Mouse (Mus musculus) liver, embryonic 16.5 days (tissue): Measurements from ENCODE around the gene Lsm2. TPM values are rescaled to one million over a fixed set of nuclear protein-coding genes. Genes with fewer than 3 reads are reported as not detected.

ENCODE experiments used
- ATAC-seq: fragments of 200-750 bp; cut with Nextera tagmentation; 2 replicates; pipeline ENCODE4 v1.8.0; 2017; ENCODE audit warnings: low read depth, mild to moderate bottlenecking, moderate number of reproducible peaks, moderate library complexity
- H3K27ac ChIP-seq: fragments of 300-500 bp; sonication (generic); 2 replicates; pipeline ENCODE4 v1.5.1; 2014; ENCODE audit warnings: mild to moderate bottlenecking, low read length
- H3K27me3 ChIP-seq: fragments of 300-500 bp; sonication (generic); 2 replicates; pipeline ENCODE4 v1.6.1; 2014; ENCODE audit warnings: low read depth, low read length, mixed read lengths; ENCODE audit not compliant: control insufficient read depth, insufficient read depth
- H3K36me3 ChIP-seq: fragments of 300-500 bp; sonication (generic); 2 replicates; pipeline ENCODE4 v1.6.1; 2014; ENCODE audit warnings: mild to moderate bottlenecking; ENCODE audit not compliant: control insufficient read depth, insufficient read depth
- H3K4me1 ChIP-seq: fragments of 300-500 bp; sonication (generic); 2 replicates; pipeline ENCODE4 v1.6.1; 2014; ENCODE audit warnings: low read depth, low read length, mixed read lengths; ENCODE audit not compliant: control insufficient read depth
- H3K4me2 ChIP-seq: fragments of 300-500 bp; sonication (generic); 2 replicates; pipeline ENCODE4 v1.6.1; 2014; ENCODE audit warnings: low read depth, low read length, mixed read lengths
- H3K4me3 ChIP-seq: fragments of 300-500 bp; sonication (generic); 2 replicates; pipeline ENCODE4 v1.5.1; 2014; ENCODE audit warnings: low read depth, mild to moderate bottlenecking, low read length
- H3K9ac ChIP-seq: fragments of 300-500 bp; sonication (generic); 2 replicates; pipeline ENCODE4 v1.6.1; 2014; ENCODE audit warnings: low read depth, low read length
- H3K9me3 ChIP-seq: fragments of 300-500 bp; sonication (generic); replicated peaks from 2 replicates; pipeline ENCODE4 v1.6.1; 2016; ENCODE audit warnings: low read length; ENCODE audit not compliant: control insufficient read depth
- WGBS: fragments of 180-500 bp; shearing (Covaris S2); extraction: QIAGEN DNeasy Blood & Tissue Kit; methylation state at CpG from one replicate; pipeline ENCODE4 v1.1.7; 2014; ENCODE audit not compliant: insufficient replicate concordance; 5-methylcytosine and 5-hydroxymethylcytosine counted together
- polyA plus RNA-seq: library from polyadenylated mRNA; unstranded; fragments of >200 nt; fragmentation: Nextera tagmentation; extraction: Ambion mirVana; gene quantifications from 2 replicates; pipeline ENCODE4 v1.2.1, GENCODE M21; 2015

The Lsm2 gene
- polyA plus RNA-seq, 1 experiment from 2014 or later = 97.6 TPM

DNA sequence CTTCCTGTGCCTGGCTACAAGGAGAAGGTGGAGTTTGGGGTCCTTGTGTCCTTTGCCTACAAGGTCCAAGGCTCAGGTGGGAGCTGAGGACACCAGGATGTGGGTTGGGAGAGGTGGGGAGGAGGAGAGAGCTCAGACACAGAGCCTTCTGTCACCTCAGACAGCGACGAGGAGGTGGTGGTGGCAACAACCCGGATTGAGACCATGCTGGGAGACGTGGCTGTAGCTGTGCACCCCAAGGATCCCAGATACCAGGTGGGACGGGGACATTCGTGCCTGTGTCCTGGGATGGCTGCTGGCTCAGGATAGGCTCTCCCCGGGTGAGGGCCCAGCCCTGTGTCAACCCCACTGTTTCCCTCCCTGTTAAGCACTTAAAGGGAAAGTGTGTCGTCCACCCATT lies 29.8 kb downstream of the Lsm2 start:
- WGBS = 82% methylated on average over 8 of the region's 8 CpGs
- H3K9me3 ChIP-seq = no peaks in the 10 kb centered on the region
- no peak overlapping the region for H3K9ac ChIP-seq
- peaks cover 3% of the 10 kb centered on the region for H3K4me1 ChIP-seq
- H3K27me3 ChIP-seq = no peaks in the 10 kb centered on the region
- ATAC-seq = no peak
- H3K4me3 ChIP-seq = no peak overlapping the region
- H3K4me2 ChIP-seq = no peak overlapping the region
- no peak overlapping the region for H3K27ac ChIP-seq
- peaks cover 80% of the 10 kb centered on the region for H3K36me3 ChIP-seq

- Histone ChIP-seq H3K4me2 (no peak overlapping the region), H3K9ac (no peak overlapping the region), H3K36me3 (peaks cover 75% of the 10 kb centered on the region), H3K4me3 (no peak overlapping the region), H3K27ac (no peak overlapping the region), H3K27me3 (no peaks in the 10 kb centered on the region), H3K4me1 (peaks cover 4% of the 10 kb centered on the region), H3K9me3 (no peaks in the 10 kb centered on the region)
- ATAC-seq = no peak
- WGBS = 81% methylated on average over 13 of the region's 13 CpGs
Measured at GRCm38 (mm10) chr17:35012430-35012829, 30.8 kb downstream of the Lsm2 start.

DNA sequence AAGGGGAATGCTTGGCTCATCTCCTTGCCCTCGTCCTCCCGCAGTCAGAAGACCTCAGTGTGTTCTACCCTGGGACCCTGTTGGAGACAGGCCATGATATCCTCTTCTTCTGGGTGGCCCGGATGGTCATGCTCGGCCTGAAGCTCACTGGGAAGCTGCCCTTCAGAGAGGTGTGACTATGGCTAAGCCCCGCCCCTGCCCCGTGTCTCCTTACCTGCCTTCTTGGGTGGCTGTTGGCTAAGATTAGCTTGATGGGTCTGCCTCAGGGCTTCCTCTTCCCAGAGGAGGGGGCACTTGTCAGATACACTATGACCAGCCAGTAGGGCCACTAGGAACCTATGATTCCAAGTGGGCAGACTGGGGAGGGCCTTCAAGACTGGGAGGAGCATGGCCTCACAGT lies 31.6 kb downstream of the Lsm2 start:
- H3K27me3 ChIP-seq = no peaks in the 10 kb centered on the region
- H3K9me3 ChIP-seq = no peaks in the 10 kb centered on the region
- H3K4me2 ChIP-seq = no peak overlapping the region
- WGBS = 71% methylated on average over 6 of the region's 6 CpGs
- no peak for ATAC-seq
- no peak overlapping the region for H3K27ac ChIP-seq
- H3K4me3 ChIP-seq = no peak overlapping the region
- H3K36me3 ChIP-seq = peaks cover 68% of the 10 kb centered on the region
- H3K9ac ChIP-seq = no peak overlapping the region
- H3K4me1 ChIP-seq = peaks cover 4% of the 10 kb centered on the region

- no peak overlapping the region for H3K4me2 ChIP-seq
- 88% methylated on average over 16 of the region's 16 CpGs for whole genome bisulfite sequencing
- no peak overlapping the region for H3K9ac ChIP-seq
- H3K36me3 ChIP-seq = peaks cover 59% of the 10 kb centered on the region
- no peak overlapping the region for H3K27ac ChIP-seq
- no peak for ATAC-seq
- no peaks in the 10 kb centered on the region for H3K27me3 ChIP-seq
- no peaks in the 10 kb centered on the region for H3K9me3 ChIP-seq
- peaks cover 4% of the 10 kb centered on the region for H3K4me1 ChIP-seq
- no peak overlapping the region for H3K4me3 ChIP-seq
Measured at GRCm38 (mm10) chr17:35015296-35015695, 33.6 kb downstream of the Lsm2 start.

- Histone ChIP-seq H3K36me3 (peaks cover 48% of the 10 kb centered on the region), H3K9me3 (no peaks in the 10 kb centered on the region), H3K27me3 (no peaks in the 10 kb centered on the region), H3K4me1 (peaks cover 10% of the 10 kb centered on the region), H3K4me3 (no peak within 1 kb of the TSS), H3K27ac (no peak within 1 kb of the TSS), H3K4me2 (no peak within 1 kb of the TSS), H3K9ac (no peak within 1 kb of the TSS)
- ATAC-seq = no peak
- WGBS = 82% methylated on average over 12 of the region's 12 CpGs
Measured at GRCm38 (mm10) chr17:35016376-35016775, 34.7 kb downstream of the Lsm2 start, which contains the start of gene Vwa7. Gene Vwa7 (plus strand): TSS chr17:35016579.

DNA sequence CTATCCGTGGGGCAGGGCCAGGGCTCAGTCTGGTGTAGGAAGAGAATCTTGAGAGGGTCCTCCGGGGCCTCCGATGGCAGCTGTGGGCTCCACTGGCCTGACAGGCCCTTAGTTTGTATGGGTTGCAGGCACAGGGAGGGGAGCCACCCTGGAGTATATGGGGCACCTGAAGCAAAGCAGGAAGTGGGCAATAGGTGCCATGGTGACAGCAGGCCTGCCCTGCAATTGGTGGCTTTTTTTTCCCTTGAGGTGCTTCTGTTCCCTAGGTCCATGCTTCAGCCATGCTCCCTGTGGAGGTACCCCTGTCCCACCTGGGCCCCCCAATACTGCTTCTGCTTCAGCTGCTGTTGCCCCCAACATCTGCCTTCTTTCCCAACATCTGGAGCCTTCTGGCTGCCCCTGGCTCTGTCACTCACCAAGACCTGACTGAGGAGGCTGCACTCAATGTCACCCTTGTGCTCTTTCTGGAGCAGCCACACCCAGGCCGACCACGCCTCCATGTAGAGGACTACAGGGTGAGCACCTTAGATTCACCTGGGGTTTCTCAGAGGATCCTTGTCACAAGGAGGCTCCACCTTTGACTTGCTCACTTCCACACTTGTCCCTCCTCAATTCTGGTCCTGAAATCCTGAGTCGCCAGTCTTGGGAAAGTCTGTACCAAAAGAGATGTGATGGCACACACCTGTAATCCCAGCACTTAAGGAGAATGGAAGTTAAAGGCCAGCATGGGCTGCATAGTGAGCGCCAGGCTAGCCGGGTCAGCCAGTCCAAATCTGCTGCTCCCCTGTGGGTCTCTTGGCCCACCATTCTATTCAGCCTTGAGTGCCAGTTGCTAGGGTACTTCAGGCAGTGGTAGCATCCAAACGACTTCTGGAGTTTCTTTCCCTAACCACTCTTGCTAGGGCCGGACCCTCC lies 35.4 kb downstream of the Lsm2 start:
- 73% methylated on average over 10 of the region's 10 CpGs for WGBS
- Histone ChIP-seq H3K9me3 (no peaks in the 10 kb centered on the region), H3K9ac (no peak overlapping the region), H3K4me1 (peaks cover 17% of the 10 kb centered on the region), H3K4me2 (no peak overlapping the region), H3K4me3 (no peak overlapping the region), H3K27ac (no peak overlapping the region), H3K36me3 (peaks cover 42% of the 10 kb centered on the region), H3K27me3 (no peaks in the 10 kb centered on the region)
- ATAC-seq = no peak

DNA sequence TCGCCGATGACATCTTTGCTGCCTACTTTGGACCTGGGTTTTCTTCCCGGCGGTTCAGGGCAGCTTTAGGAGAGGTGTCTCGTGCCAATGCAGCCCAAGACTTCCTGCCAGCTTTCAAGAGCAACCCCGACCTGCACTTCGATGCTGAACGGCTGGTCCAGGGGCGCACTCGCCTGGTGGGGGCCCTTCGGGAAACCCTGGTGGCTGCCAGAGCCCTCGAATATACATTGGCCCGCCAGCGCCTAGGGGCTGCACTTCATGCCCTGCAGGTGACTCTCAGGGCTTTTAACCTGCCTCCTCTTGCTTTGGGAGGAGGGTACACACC lies 36.0 kb downstream of the Lsm2 start:
- no peak overlapping the region for H3K27ac ChIP-seq

GRCm38 (mm10) chr17:35018171-35018570 lies 36.5 kb downstream of the Lsm2 start:
- 56% methylated on average over 3 of the region's 3 CpGs for WGBS
- Histone ChIP-seq H3K36me3 (peaks cover 31% of the 10 kb centered on the region), H3K4me3 (no peak overlapping the region), H3K9me3 (no peaks in the 10 kb centered on the region), H3K27me3 (no peaks in the 10 kb centered on the region), H3K4me1 (peaks cover 25% of the 10 kb centered on the region), H3K9ac (no peak overlapping the region), H3K27ac (no peak overlapping the region), H3K4me2 (no peak overlapping the region)
- ATAC-seq = no peak

More for the DNA sequence above, 36.0 kb downstream of the Lsm2 start:
- WGBS = 69% methylated on average over 14 of the region's 14 CpGs
- Histone ChIP-seq H3K27me3 (no peaks in the 10 kb centered on the region), H3K4me1 (peaks cover 21% of the 10 kb centered on the region), H3K9ac (no peak overlapping the region), H3K9me3 (no peaks in the 10 kb centered on the region), H3K4me3 (no peak overlapping the region), H3K36me3 (peaks cover 36% of the 10 kb centered on the region), H3K4me2 (no peak overlapping the region)
- ATAC-seq = no peak

DNA sequence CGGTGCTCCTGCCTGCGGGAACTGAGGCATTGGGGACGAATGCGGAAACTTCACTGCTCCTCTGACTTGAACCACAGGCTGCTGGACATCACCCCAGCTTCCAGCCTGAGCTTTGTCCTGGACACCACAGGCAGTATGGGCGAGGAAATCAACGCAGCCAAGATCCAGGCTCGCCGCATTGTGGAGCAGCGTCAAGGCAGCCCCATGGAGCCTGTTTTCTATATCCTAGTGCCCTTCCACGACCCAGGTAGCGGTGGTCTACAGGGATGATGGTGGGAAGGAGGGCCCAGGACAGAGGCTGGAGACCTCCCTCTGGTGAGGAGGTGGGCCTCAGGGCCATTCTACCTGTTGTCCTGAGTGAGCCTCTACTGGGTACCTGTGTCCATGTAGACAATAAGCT lies 38.2 kb downstream of the Lsm2 start:
- Histone ChIP-seq H3K4me2 (no peak overlapping the region), H3K4me1 (peaks cover 36% of the 10 kb centered on the region), H3K4me3 (no peak overlapping the region), H3K9ac (no peak overlapping the region), H3K9me3 (no peaks in the 10 kb centered on the region), H3K27me3 (no peaks in the 10 kb centered on the region), H3K27ac (no peak overlapping the region), H3K36me3 (peaks cover 13% of the 10 kb centered on the region)
- 85% methylated on average over 11 of the region's 11 CpGs for WGBS
- ATAC-seq = no peak
